Mouse (Mus musculus): ENCODE measurements around the gene Nt5e. TPM values are rescaled to one million over a fixed set of nuclear protein-coding genes. Genes with fewer than 3 reads are reported as not detected.

The Nt5e gene
- polyA plus RNA-seq (2017; shearing (Covaris generic)): 179 TPM

GRCm38 (mm10) chr9:88326930-88327901 lies at the start of gene Nt5e:
TSS of gene Nt5e (plus strand) at chr9:88327197.

Other genes starting within 250 kb of the Nt5e start
- gene Snx14, start 111.8 kb downstream of the Nt5e start, polyA plus RNA-seq (2017; shearing (Covaris generic)): 63.6 TPM
- 0.87 TPM for gene Gm20537, start 129.4 kb downstream of the Nt5e start, polyA plus RNA-seq (2017; shearing (Covaris generic))
- gene Syncrip, start 155.4 kb downstream of the Nt5e start, polyA plus RNA-seq (2017; shearing (Covaris generic)): 78.7 TPM
- 17.4 TPM for gene Zfp949, start 220.8 kb downstream of the Nt5e start, polyA plus RNA-seq (2017; shearing (Covaris generic))

Measured in CD4-positive, CD25-positive, alpha-beta regulatory T cell (primary cell).